Mouse (Mus musculus) C2C12 (cell line): ENCODE measurements at regions not wholly inside any gene's neighbourhood (a gene's known extent, or its start where the extent isn't known, plus 50 kb on each side); places are given as distances from the start of the nearest gene placed in this dataset.

Experiments
- H3K27me3 ChIP-seq: one replicate; pipeline ENCODE4 v1.6.1; 2011; ENCODE audit not compliant: control insufficient read depth, insufficient read depth, insufficient read length
- H3K36me3 ChIP-seq: one replicate; pipeline ENCODE4 v1.6.1; 2011; ENCODE audit not compliant: control insufficient read depth, insufficient read depth
- H3K4me3 ChIP-seq: one replicate; pipeline ENCODE4 v1.5.1; 2011; ENCODE audit warnings: mild to moderate bottlenecking, control low read depth; ENCODE audit not compliant: poor library complexity, insufficient read depth, severe bottlenecking
- H3K79me2 ChIP-seq: one replicate; pipeline ENCODE4 v1.6.1; 2011; ENCODE audit not compliant: control insufficient read depth, insufficient read depth
- H3K79me3 ChIP-seq: one replicate; pipeline ENCODE4 v1.6.1; 2011; ENCODE audit warnings: low read depth, control low read depth
- H3ac ChIP-seq: one replicate; pipeline ENCODE3; 2011; ENCODE audit warnings: low read depth; ENCODE audit not compliant: control insufficient read depth, insufficient read length
- CEBPB ChIP-seq: IDR thresholded peaks from one replicate; pipeline ENCODE4 v1.6.1; 2011; ENCODE audit warnings: low read depth, mild to moderate bottlenecking, control low read depth, moderate library complexity
- CTCF ChIP-seq: IDR thresholded peaks from one replicate; pipeline ENCODE4 v1.5.1; 2011; ENCODE audit not compliant: control insufficient read depth, insufficient read depth, insufficient read length
- FOSL1 ChIP-seq: IDR thresholded peaks from one replicate; pipeline ENCODE4 v1.8.0; 2011; ENCODE audit warnings: mild to moderate bottlenecking, low read length; ENCODE audit not compliant: poor library complexity, insufficient read depth, severe bottlenecking
- MAX ChIP-seq: IDR thresholded peaks from one replicate; pipeline ENCODE4 v1.6.1; 2011; ENCODE audit warnings: mild to moderate bottlenecking, control low read depth
- MYOD1 ChIP-seq: IDR thresholded peaks from one replicate; pipeline ENCODE4 v1.6.1; 2011; ENCODE audit warnings: low read depth; ENCODE audit not compliant: control insufficient read depth, insufficient read length
- MYOG ChIP-seq: IDR thresholded peaks from one replicate; pipeline ENCODE4 v1.6.1; 2011; ENCODE audit not compliant: control insufficient read depth, insufficient read length; ENCODE audit errors: extremely low read depth
- USF1 ChIP-seq: IDR thresholded peaks from one replicate; pipeline ENCODE4 v1.6.1; 2011; ENCODE audit warnings: low read depth, mild to moderate bottlenecking, control low read depth, moderate library complexity

- no peaks in the 10 kb centered on the region for H3K27me3 ChIP-seq
- TF ChIP-seq MYOG (no peak), USF1 (no peak), CEBPB (no peak), MYOD1 (no peak), CTCF (no peak), MAX (no peak), FOSL1 (no peak)
- H3K79me3 ChIP-seq = no peaks in the 10 kb centered on the region
- no peaks in the 10 kb centered on the region for H3K79me2 ChIP-seq
- no peak overlapping the region for H3K4me3 ChIP-seq
- H3ac ChIP-seq = no peak overlapping the region
- no peaks in the 10 kb centered on the region for H3K36me3 ChIP-seq
Measured at GRCm38 (mm10) chr13:80961985-80962617, 78.9 kb downstream of the Arrdc3 start.

- TF ChIP-seq FOSL1 (peak; percentile 88), CEBPB (peak; percentile 67), MYOD1 (peak; percentile 64), USF1 (peak; percentile 84), CTCF (no peak), MAX (peak; percentile 75), MYOG (no peak)
- no peaks in the 10 kb centered on the region for H3K36me3 ChIP-seq
- H3K27me3 ChIP-seq = no peaks in the 10 kb centered on the region
- no peaks in the 10 kb centered on the region for H3K79me3 ChIP-seq
- H3K79me2 ChIP-seq = no peaks in the 10 kb centered on the region
- no peak overlapping the region for H3K4me3 ChIP-seq
- H3ac ChIP-seq = peak overlapping the region; percentile 45
Measured at GRCm38 (mm10) chr13:80962789-80963590, 79.8 kb downstream of the Arrdc3 start.

- H3K27me3 ChIP-seq = no peaks in the 10 kb centered on the region
- TF ChIP-seq MYOD1 (no peak), USF1 (peak; percentile 44)
- no peaks in the 10 kb centered on the region for H3K79me3 ChIP-seq
- H3K36me3 ChIP-seq = no peaks in the 10 kb centered on the region
- no peaks in the 10 kb centered on the region for H3K79me2 ChIP-seq
- H3ac ChIP-seq = no peak overlapping the region
- no peak overlapping the region for H3K4me3 ChIP-seq
Measured at GRCm38 (mm10) chr13:80963591-80963940, 80.4 kb downstream of the Arrdc3 start.

DNA sequence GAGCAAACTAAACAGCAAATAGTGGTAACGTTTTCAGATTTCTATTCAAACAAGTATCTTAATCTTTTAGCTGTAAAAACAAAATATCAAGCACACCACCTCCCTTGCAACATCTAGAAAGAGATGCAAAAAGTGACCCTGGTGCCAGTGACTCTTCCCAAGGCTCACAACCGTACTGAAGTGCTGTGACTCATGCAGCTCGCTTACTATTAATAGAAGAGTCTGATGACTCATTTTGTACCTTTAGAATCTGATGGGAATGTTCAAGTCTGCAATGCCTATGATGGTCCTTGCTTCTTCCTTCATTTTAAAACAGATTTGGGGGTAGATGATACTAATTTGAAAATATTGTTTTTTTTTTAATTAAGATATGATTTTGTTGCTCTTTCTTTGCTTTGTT lies 88.5 kb downstream of the Arrdc3 start:
- H3ac ChIP-seq = no peak overlapping the region
- no peak for TF ChIP-seq CEBPB
- peak; percentile 75 for TF ChIP-seq FOSL1
- H3K79me2 ChIP-seq = no peaks in the 10 kb centered on the region
- no peak overlapping the region for H3K4me3 ChIP-seq
- H3K79me3 ChIP-seq = no peaks in the 10 kb centered on the region
- H3K36me3 ChIP-seq = no peaks in the 10 kb centered on the region
- no peaks in the 10 kb centered on the region for H3K27me3 ChIP-seq

DNA sequence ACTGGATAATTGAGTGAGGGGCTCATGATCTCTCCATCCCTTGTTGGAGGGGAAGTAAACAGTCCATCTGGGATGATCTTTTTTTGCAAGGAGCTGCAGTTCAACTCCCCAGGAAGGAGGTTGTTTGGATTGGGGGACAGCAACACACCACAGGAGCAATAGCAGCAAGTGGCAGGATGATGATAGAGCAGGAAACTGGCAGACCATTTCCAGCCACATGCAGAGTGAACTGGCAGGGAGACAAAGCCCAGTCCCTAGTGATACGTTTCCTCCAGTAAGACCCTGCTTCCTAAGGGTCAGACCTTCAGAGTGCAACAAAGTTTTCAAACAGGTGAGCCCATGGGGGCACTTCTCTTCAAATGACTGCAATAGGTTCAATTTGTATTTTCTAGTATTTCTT lies 91.2 kb downstream of the Arrdc3 start:
- TF ChIP-seq CTCF (no peak), MYOD1 (no peak), MYOG (no peak), USF1 (no peak), FOSL1 (no peak), CEBPB (no peak), MAX (no peak)
- H3K79me3 ChIP-seq = no peaks in the 10 kb centered on the region
- H3K27me3 ChIP-seq = no peaks in the 10 kb centered on the region
- H3K79me2 ChIP-seq = no peaks in the 10 kb centered on the region
- H3K36me3 ChIP-seq = no peaks in the 10 kb centered on the region
- H3K4me3 ChIP-seq = no peak overlapping the region
- no peak overlapping the region for H3ac ChIP-seq

GRCm38 (mm10) chr13:80977266-80977665 lies 94.1 kb downstream of the Arrdc3 start:
- Histone ChIP-seq H3K36me3 (no peaks in the 10 kb centered on the region), H3K79me2 (no peaks in the 10 kb centered on the region), H3K79me3 (no peaks in the 10 kb centered on the region), H3ac (no peak overlapping the region), H3K27me3 (no peaks in the 10 kb centered on the region), H3K4me3 (no peak overlapping the region)
- TF ChIP-seq MAX (no peak), USF1 (no peak), CTCF (no peak), MYOD1 (no peak), CEBPB (no peak), MYOG (no peak), FOSL1 (no peak)
